Mouse (Mus musculus) CD4-positive, CD25-positive, alpha-beta regulatory T cell, adult 4 months (primary cell): ENCODE data around the gene Zfp612. TPM values are rescaled to one million over a fixed set of nuclear protein-coding genes. Genes with fewer than 3 reads are reported as not detected.

Experiments
- ATAC-seq: one replicate; pipeline ENCODE4 v1.8.0; 2017
- polyA plus RNA-seq, 2 experiments: library from polyadenylated mRNA; unstranded; fragments of 100-300 nt; shearing (Covaris generic); gene quantifications; one replicate each; pipeline ENCODE4 v1.2.1; 2017

Gene Zfp612
- polyA plus RNA-seq, 2 experiments from 2014 or later, result 2.3 to 4.1 TPM

DNA sequence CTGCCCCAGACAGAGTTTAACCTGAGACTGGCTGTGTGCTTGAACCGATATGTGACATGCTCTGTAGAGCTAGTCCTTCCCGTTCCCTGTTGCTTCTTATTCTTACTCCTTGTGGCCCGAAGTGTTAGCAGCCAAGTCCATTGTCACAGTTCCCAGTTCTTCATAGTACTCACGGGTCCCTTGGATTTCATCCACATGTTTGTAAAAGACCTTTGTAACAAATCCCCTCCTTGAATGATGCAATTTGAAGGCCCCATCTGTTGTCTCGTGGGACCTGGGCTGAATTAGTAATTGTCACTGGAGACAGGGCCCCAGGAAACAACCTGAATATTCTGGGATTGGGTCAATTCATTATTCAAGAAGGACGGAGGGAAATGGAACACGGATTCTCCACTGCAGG is 56.0 kb downstream of the Zfp612 start:
- ATAC-seq, result no peak

GRCm38 (mm10) chr8:110140156-110140555 is 60.6 kb downstream of the Zfp612 start:
- ATAC-seq, result no peak

DNA sequence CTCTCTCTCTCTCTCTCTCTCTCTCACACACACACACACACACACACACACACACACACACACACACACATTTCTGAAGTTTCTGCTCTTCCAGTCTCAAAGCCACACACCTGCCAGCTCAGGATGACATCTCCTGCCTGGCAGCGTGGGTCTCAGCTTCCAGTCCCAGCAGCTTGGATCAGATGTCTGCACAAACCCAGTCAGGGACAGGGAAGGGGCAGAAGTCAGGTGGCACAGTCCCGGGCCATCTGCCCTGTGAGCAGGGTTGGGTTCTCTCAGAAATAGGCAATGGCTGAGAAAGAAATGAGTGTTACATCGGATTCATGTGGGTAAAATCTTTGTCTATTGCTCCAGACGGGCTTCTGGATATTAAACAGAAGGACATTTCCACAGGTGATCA is 61.2 kb downstream of the Zfp612 start:
- ATAC-seq, result no peak

Other genes with a start within 250 kb of the Zfp612 start
- 1 to 10 TPM in 1 of 2 experiments, under 1 TPM in 1; 0.84 to 1.0 TPM for gene Phlpp2, start 211.2 kb upstream of the Zfp612 start, polyA plus RNA-seq
- not detected for gene Marveld3, start 117.5 kb upstream of the Zfp612 start, polyA plus RNA-seq
- not detected for gene Tat, start 89.3 kb upstream of the Zfp612 start, polyA plus RNA-seq
- gene Chst4, start 40.0 kb upstream of the Zfp612 start, polyA plus RNA-seq, result not detected
- gene Gm21964, start 21.5 kb downstream of the Zfp612 start, polyA plus RNA-seq, result not detected
- not detected for gene Gm17720, start 23.0 kb downstream of the Zfp612 start, polyA plus RNA-seq
- gene Calb2, start 88.5 kb downstream of the Zfp612 start, polyA plus RNA-seq, result not detected
- 10 to 100 TPM in 1 of 2 experiments, 1 to 10 TPM in 1; 7.2 to 10.7 TPM for gene Cmtr2, start 135.9 kb downstream of the Zfp612 start, polyA plus RNA-seq
- under 1 TPM in 1 of 2 experiments, not detected in 1; 0.01 TPM for gene Hydin, start 187.2 kb downstream of the Zfp612 start, polyA plus RNA-seq